Mouse (Mus musculus): ENCODE measurements around the gene Gadd45g. TPM values are rescaled to one million over a fixed set of nuclear protein-coding genes. Genes with fewer than 3 reads are reported as not detected.
"Not testable (repeated sequence)": the region's sequence is repeated elsewhere in the genome, so short reads cannot be mapped to it uniquely, and the experiment has no call there.

Gene Gadd45g
- polyA plus RNA-seq, 1 experiment from 2014 or later, result 53.3 TPM

GRCm38 (mm10) chr13:51818170-51818943 is 28.1 kb upstream of the Gadd45g start:
- H3K4me1 ChIP-seq, result peaks cover 33% of the 10 kb centered on the region
- no peaks in the 10 kb centered on the region for H3K36me3 ChIP-seq
- WGBS, result 52% methylated on average over 6 of the region's 6 CpGs
- no peaks in the 10 kb centered on the region for H3K9me3 ChIP-seq
- 0 out of 2 replicates have a peak overlapping the region, but pooled peaks have one; percentile 37 for H3K27ac ChIP-seq
- H3K4me3 ChIP-seq, result no peak overlapping the region
- no peaks in the 10 kb centered on the region for H3K27me3 ChIP-seq (ENCODE audit: insufficient read depth, poor library complexity, severe bottlenecking)
- no peak for DNase-seq (ENCODE audit: low spot score)

DNA sequence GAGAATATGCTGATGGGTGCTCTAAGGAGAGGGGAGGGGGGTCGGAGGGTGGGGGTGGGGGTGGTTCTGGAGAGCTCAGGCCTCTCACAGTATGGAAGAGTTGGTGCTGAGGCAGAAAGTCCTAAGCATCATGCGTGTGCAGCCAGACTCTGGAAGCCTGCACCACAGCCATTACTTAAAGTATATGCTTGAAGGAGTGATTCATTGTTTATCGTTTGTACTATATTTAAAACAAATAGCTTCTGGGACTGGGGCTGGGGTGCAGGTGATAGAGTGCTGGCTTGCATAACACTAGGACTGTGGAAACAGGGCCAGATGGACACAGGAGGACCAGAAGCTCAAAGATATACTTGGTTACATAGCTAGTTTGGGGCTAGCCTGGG is 27.5 kb upstream of the Gadd45g start:
- peaks cover 32% of the 10 kb centered on the region for H3K4me1 ChIP-seq
- H3K36me3 ChIP-seq, result no peaks in the 10 kb centered on the region
- WGBS, result 67% methylated on average over 3 of the region's 3 CpGs
- H3K27ac ChIP-seq, result no peak overlapping the region
- H3K27me3 ChIP-seq (ENCODE audit: insufficient read depth, poor library complexity, severe bottlenecking), result no peaks in the 10 kb centered on the region
- DNase-seq (ENCODE audit: low spot score), result no peak
- no peak overlapping the region for H3K4me3 ChIP-seq
- no peaks in the 10 kb centered on the region for H3K9me3 ChIP-seq

DNA sequence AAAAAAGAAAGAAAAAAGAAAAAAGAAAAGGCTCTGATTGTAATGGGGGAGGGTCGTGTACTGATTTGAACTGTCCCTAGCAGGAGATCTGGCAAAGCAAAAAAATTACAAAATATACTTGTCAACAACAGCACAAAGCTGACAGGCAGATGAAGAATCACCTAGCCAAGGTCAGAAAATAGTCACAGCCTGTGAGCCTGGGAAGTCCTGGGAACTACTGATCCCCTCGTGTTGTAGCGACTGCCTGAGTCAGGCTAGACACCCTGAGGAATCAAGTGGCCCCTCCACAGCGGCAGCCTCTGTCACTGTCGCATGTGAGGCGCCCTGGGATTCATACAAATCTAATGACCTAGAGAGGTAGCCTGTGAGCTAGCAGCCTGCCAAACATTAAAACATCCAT is 27.1 kb upstream of the Gadd45g start:
- Histone ChIP-seq H3K4me1 (peaks cover 32% of the 10 kb centered on the region), H3K27me3 (ENCODE audit: insufficient read depth, poor library complexity, severe bottlenecking) (no peaks in the 10 kb centered on the region), H3K36me3 (no peaks in the 10 kb centered on the region), H3K9me3 (no peaks in the 10 kb centered on the region), H3K27ac (no peak overlapping the region), H3K4me3 (no peak overlapping the region)
- 63% methylated on average over 6 of the region's 6 CpGs for whole genome bisulfite sequencing
- no peak for DNase-seq (ENCODE audit: low spot score)

GRCm38 (mm10) chr13:51821988-51822387 is 24.5 kb upstream of the Gadd45g start:
- H3K4me1 ChIP-seq, result peaks cover 21% of the 10 kb centered on the region
- H3K9me3 ChIP-seq, result no peaks in the 10 kb centered on the region
- 48% methylated on average over 3 of the region's 3 CpGs for WGBS
- no peak overlapping the region for H3K4me3 ChIP-seq
- H3K27me3 ChIP-seq (ENCODE audit: insufficient read depth, poor library complexity, severe bottlenecking), result no peaks in the 10 kb centered on the region
- no peak overlapping the region for H3K27ac ChIP-seq
- DNase-seq (ENCODE audit: low spot score), result no peak
- H3K36me3 ChIP-seq, result no peaks in the 10 kb centered on the region

- Histone ChIP-seq H3K9me3 (no peaks in the 10 kb centered on the region), H3K36me3 (no peaks in the 10 kb centered on the region), H3K27ac (peak overlapping the region; percentile 29; the same call in 1 of the 2 replicates), H3K27me3 (ENCODE audit: insufficient read depth, poor library complexity, severe bottlenecking) (no peaks in the 10 kb centered on the region), H3K4me1 (peaks cover 12% of the 10 kb centered on the region), H3K4me3 (no peak overlapping the region)
- DNase-seq (ENCODE audit: low spot score), result no peak
- 44% methylated on average over 8 of the region's 8 CpGs for WGBS
Observed at GRCm38 (mm10) chr13:51823822-51824495, 22.5 kb upstream of the Gadd45g start.

GRCm38 (mm10) chr13:51830744-51831450 is 15.6 kb upstream of the Gadd45g start:
- WGBS, result 31% methylated on average over 10 of the region's 10 CpGs
- Histone ChIP-seq H3K9me3 (no peaks in the 10 kb centered on the region), H3K27me3 (ENCODE audit: insufficient read depth, poor library complexity, severe bottlenecking) (no peaks in the 10 kb centered on the region), H3K36me3 (no peaks in the 10 kb centered on the region), H3K4me1 (peaks cover 21% of the 10 kb centered on the region), H3K4me3 (no peak overlapping the region), H3K27ac (no peak overlapping the region)
- DNase-seq (ENCODE audit: low spot score), result no peak

DNA sequence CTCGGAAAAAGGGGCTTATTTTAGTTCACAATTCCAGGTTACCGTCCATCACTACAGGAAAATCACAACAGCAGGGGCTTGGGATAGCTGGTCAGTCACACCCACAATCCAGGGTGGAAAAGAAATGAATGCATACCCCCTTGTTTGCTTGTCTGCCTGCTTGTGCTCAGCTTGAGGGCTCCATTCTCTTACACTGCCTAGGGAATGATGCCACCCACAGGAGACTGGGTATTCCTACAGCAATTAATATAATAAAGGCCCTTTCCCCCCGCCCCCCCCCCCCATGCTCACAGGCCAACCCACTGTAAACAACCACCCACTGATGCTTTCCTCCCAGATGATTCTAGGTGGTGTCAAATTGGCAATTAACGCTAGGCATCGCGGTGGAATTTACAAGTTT is 14.0 kb upstream of the Gadd45g start:
- Histone ChIP-seq H3K27ac (no peak overlapping the region), H3K4me3 (no peak overlapping the region), H3K27me3 (ENCODE audit: insufficient read depth, poor library complexity, severe bottlenecking) (no peaks in the 10 kb centered on the region), H3K4me1 (peaks cover 28% of the 10 kb centered on the region), H3K9me3 (no peaks in the 10 kb centered on the region), H3K36me3 (no peaks in the 10 kb centered on the region)
- no peak for DNase-seq (ENCODE audit: low spot score)
- WGBS, result 81% methylated on average over 6 of the region's 6 CpGs

GRCm38 (mm10) chr13:51833611-51834010 is 12.9 kb upstream of the Gadd45g start:
- Histone ChIP-seq H3K27me3 (ENCODE audit: insufficient read depth, poor library complexity, severe bottlenecking) (peaks cover 6% of the 10 kb centered on the region; the same call in 1 of the 2 replicates), H3K4me3 (no peak overlapping the region), H3K27ac (0 out of 2 replicates have a peak overlapping the region, but pooled peaks have one; percentile 7), H3K9me3 (no peaks in the 10 kb centered on the region), H3K36me3 (no peaks in the 10 kb centered on the region), H3K4me1 (peaks cover 28% of the 10 kb centered on the region)
- DNase-seq (ENCODE audit: low spot score), result no peak
- 54% methylated on average over 2 of the region's 2 CpGs for WGBS

DNA sequence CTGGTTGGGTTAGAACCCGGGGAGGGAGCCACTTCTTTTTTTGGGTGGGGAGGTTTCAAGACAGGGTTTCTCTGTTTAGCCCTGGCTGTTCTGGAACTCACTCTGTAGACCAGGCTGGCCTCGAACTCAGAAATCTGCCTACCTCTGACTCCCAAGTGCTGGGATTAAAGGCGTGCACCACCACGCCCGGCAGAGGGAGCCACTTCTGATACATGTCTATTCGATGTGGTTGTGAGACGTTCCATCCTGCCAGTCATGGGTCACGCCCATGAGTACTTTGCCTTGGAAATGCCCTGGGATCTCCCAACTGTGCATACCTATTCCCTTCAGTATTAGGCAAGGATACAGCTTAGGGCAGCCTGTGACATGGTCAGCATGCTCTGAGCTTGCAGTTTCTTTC is 12.5 kb upstream of the Gadd45g start:
- H3K4me3 ChIP-seq; H3K27ac ChIP-seq; H3K36me3 ChIP-seq; H3K27me3 ChIP-seq (ENCODE audit: insufficient read depth, poor library complexity, severe bottlenecking); H3K9me3 ChIP-seq; DNase-seq (ENCODE audit: low spot score): not testable (repeated sequence)
- H3K4me1 ChIP-seq, result peaks cover 28% of the 10 kb centered on the region
- WGBS, result 70% methylated on average over 8 of the region's 8 CpGs

GRCm38 (mm10) chr13:51834520-51834919 is 12.0 kb upstream of the Gadd45g start:
- WGBS, result 16% methylated on average over 2 of the region's 2 CpGs
- no peak for DNase-seq (ENCODE audit: low spot score)

DNA sequence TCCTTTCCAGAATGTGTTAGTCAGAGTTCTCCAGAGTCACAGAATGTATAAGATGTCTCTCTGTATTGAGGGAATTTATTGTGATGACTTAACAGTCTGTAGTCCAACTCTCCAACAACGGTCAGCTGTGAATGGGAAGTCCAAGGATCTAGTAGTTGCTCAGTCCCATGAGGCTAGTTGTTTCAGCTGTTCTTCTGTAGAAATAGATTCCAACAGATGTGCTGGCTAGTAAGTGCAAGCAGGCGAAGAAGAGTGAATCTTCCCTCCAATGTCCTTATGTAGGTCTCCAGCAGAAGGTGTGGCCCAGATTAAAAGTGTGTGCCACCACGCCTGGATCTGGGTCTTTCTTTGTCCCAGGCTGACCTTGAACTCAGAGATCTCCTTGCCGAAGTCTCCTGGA is 11.3 kb upstream of the Gadd45g start:
- H3K4me3 ChIP-seq; H3K36me3 ChIP-seq; H3K27ac ChIP-seq; H3K9me3 ChIP-seq; DNase-seq (ENCODE audit: low spot score): not testable (repeated sequence)
- Histone ChIP-seq H3K4me1 (peaks cover 28% of the 10 kb centered on the region), H3K27me3 (ENCODE audit: insufficient read depth, poor library complexity, severe bottlenecking) (peaks cover 14% of the 10 kb centered on the region; the same call in 1 of the 2 replicates)
- WGBS, result 73% methylated on average over 4 of the region's 4 CpGs

More at GRCm38 (mm10) chr13:51834520-51834919, 12.0 kb upstream of the Gadd45g start:
- no peaks in the 10 kb centered on the region for H3K36me3 ChIP-seq
- peaks cover 14% of the 10 kb centered on the region; the same call in 1 of the 2 replicates for H3K27me3 ChIP-seq (ENCODE audit: insufficient read depth, poor library complexity, severe bottlenecking)
- H3K4me1 ChIP-seq, result peaks cover 28% of the 10 kb centered on the region
- no peak overlapping the region for H3K4me3 ChIP-seq
- no peak overlapping the region for H3K27ac ChIP-seq
- no peaks in the 10 kb centered on the region for H3K9me3 ChIP-seq

DNA sequence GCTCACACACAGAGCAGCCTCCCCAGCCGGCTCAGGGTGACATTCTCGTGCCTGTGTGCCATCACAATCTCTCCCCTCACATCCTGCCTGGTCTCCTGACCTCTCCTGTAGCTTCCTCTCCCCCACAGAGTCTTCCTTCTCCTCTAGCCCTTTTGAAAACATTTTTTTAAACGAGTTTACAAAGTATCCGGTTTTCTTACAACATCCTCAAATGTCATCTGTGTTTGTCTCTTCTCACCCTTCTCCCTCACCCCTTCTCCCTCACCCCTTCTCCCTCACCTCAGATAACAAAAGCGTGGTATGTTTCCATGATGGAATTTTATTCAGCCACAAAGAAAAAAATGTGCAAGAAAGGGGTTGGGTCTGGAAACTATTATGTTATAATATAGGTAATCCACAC is 9.1 kb upstream of the Gadd45g start:
- H3K4me3 ChIP-seq, result no peak overlapping the region
- peaks cover 48% of the 10 kb centered on the region for H3K4me1 ChIP-seq
- H3K27me3 ChIP-seq (ENCODE audit: insufficient read depth, poor library complexity, severe bottlenecking), result peaks cover 21% of the 10 kb centered on the region; the same call in 1 of the 2 replicates
- WGBS, result 32% methylated on average over 5 of the region's 5 CpGs
- no peak for DNase-seq (ENCODE audit: low spot score)
- no peak overlapping the region; the same call in 1 of the 2 replicates for H3K27ac ChIP-seq
- no peaks in the 10 kb centered on the region for H3K36me3 ChIP-seq
- H3K9me3 ChIP-seq, result no peaks in the 10 kb centered on the region
